Mouse (Mus musculus) liver, adult 2 months (tissue): ENCODE results near the gene Cd68.

ENCODE experiments used
- CTCF ChIP-seq: fragments of 200-500 bp; IDR thresholded peaks from 2 replicates; pipeline ENCODE4 v1.5.1; 2011; ENCODE audit warnings: low read depth, low read length, control low read depth
- POLR2A ChIP-seq: fragments of 200-500 bp; IDR thresholded peaks from 2 replicates; pipeline ENCODE4 v1.6.1; 2011; ENCODE audit warnings: low read length, control low read depth; ENCODE audit not compliant: insufficient read depth; ENCODE audit errors: extremely low read depth

DNA sequence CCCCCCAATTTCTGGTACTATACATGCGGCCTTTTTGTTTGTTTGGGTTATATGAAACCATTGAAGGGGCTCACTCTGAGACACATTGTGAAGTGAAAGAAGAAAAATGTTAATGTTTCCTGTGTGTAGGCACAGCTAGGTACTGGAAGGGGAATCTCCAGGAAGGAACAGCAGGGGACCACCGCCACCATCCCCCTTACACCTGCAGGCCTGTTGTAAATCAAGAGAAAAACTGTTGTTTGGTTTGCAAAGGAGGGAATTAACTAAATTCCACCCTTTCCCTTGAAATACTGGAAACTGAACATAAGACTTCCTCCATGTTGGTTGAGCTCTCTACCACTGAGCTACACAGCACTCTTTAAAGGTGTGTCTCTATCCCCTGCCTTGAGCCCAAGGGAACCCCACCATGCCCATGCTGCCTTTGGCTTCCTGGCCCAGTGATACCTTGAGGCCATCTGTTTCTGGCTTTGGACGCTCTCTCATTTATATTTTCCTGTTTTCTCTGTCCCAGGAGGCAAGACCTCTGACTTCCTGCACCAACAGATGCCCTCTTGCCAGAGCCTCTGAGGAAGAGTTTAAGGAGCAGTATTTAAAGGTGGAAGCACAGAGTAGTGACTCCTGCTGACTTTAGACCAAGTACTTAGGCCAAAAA lies 42.8 kb upstream of the Cd68 start:
- TF ChIP-seq CTCF (no peak), POLR2A (no peak)
